ENCODE assay signal across 27 mouse cellular contexts in genomic region chr6:131272311-131272710, GRCm38 (mm10). TPM values are rescaled to one million over a fixed set of nuclear protein-coding genes. Genes with fewer than 3 reads are reported as not detected.
A peak's percentile ranks its signal among the peaks of the same experiment; 100 is the strongest.
DNase-seq lines count a peak whose midpoint lies in the region; ATAC-seq and TF ChIP-seq lines count a peak whose summit lies in the region.
"Had no signal": no experiment of that assay in that cellular context is flagged by ENCODE, and none has a peak within 500 bp of the region (broad histone marks: within the 10 kb centered on the region; RNA-seq: fewer than 3 reads in every experiment).

No protein-coding gene starts in this region.

- no peak overlapping the region for H3K4me2 ChIP-seq in lung, postnatal 0 days (replicated peaks; ENCODE audit: low read depth, low read length)
- H3K4me2 ChIP-seq: embryonic facial prominence, embryonic 12.5 days; forebrain, embryonic 13.5 days; forebrain, embryonic 15.5 days had no signal

- no peak overlapping the region for H3K9ac ChIP-seq in lung, postnatal 0 days (replicated peaks; ENCODE audit: low read depth)
- H3K9ac ChIP-seq: embryonic facial prominence, embryonic 12.5 days; forebrain, embryonic 13.5 days; forebrain, embryonic 15.5 days; forebrain, postnatal 0 days had no signal

- no peak for TF ChIP-seq EP300 in lung, postnatal 0 days (IDR thresholded peaks at IDR 0.05)

- H3K36me3 ChIP-seq in lung, postnatal 0 days (ENCODE audit: insufficient read depth, low read length) = no peaks in the 10 kb centered on the region
- H3K36me3 ChIP-seq: embryonic facial prominence, embryonic 12.5 days; G1E had no signal

- no peak for TF ChIP-seq POLR2A in bone marrow macrophage, adult 2 months (IDR thresholded peaks at IDR 0.05; ENCODE audit: borderline replicate concordance, low read depth, low read length)

- H3K4me3 ChIP-seq in lung, postnatal 0 days (ENCODE audit: low read depth, low read length) = no peak overlapping the region
- no peak overlapping the region for H3K4me3 ChIP-seq in bone marrow macrophage, adult 2 months (ENCODE audit: insufficient read depth, low read length)
- H3K4me3 ChIP-seq: embryonic facial prominence, embryonic 10.5 days; embryonic facial prominence, embryonic 12.5 days; forebrain, embryonic 13.5 days; forebrain, embryonic 15.5 days had no signal

- 88% methylated on average over 1 of the region's 1 CpGs for WGBS in lung, postnatal 0 days

- no peak for TF ChIP-seq CTCF in lung, postnatal 0 days (IDR thresholded peaks at IDR 0.05)
- TF ChIP-seq CTCF in bone marrow macrophage, adult 2 months (IDR thresholded peaks at IDR 0.05; ENCODE audit: low read depth, low read length) = no peak

- peak; percentile 13 for DNase-seq in lung, postnatal 0 days (ENCODE audit: low spot score)
- DNase-seq in lung, postnatal 10 days = no peak
- no peak for DNase-seq in spleen, postnatal 10 days (ENCODE audit: low spot score in 2 of 2)
- no peak for DNase-seq in cerebellum, adult 18-20 months
- DNase-seq in spleen, postnatal 14 days (ENCODE audit: low spot score in 2 of 2) = no peak
- DNase-seq: adrenal gland, adult 2 months; adrenal gland, postnatal 10 days; adrenal gland, postnatal 25 days; B cell, adult 2 months; cerebellum, adult 11-12 months; cerebellum, adult 8-10 months; cerebellum, postnatal 10 days; cerebellum, postnatal 25 days; forebrain, postnatal 0 days had no signal

- H3K27me3 ChIP-seq in lung, postnatal 0 days (replicated peaks; ENCODE audit: insufficient read depth, low read length) = no peaks in the 10 kb centered on the region
- H3K27me3 ChIP-seq: CH12.LX; embryonic facial prominence, embryonic 12.5 days; forebrain, embryonic 13.5 days; forebrain, embryonic 15.5 days; Patski had no signal

- no peak overlapping the region for H3K27ac ChIP-seq in lung, postnatal 0 days (ENCODE audit: low read length)
- H3K27ac ChIP-seq in bone marrow macrophage, adult 2 months (ENCODE audit: insufficient read depth, low read depth, low read length) = peak overlapping the region; percentile 30; the same call in 1 of the 2 replicates
- H3K27ac ChIP-seq: embryonic facial prominence, embryonic 10.5 days; embryonic facial prominence, embryonic 12.5 days; forebrain, embryonic 13.5 days; forebrain, embryonic 15.5 days had no signal

- no peaks in the 10 kb centered on the region for H3K4me1 ChIP-seq in lung, postnatal 0 days (ENCODE audit: insufficient read depth, low read depth, low read length)
- H3K4me1 ChIP-seq in bone marrow macrophage, adult 2 months (ENCODE audit: control insufficient read depth, insufficient read depth, low read length) = peaks cover 22% of the 10 kb centered on the region
- H3K4me1 ChIP-seq: embryonic facial prominence, embryonic 10.5 days; embryonic facial prominence, embryonic 12.5 days; forebrain, embryonic 13.5 days; forebrain, embryonic 15.5 days had no signal

- no peak for ATAC-seq in lung, postnatal 0 days
- ATAC-seq in megakaryocyte, adult 5-6 weeks (ENCODE audit: poor library complexity, severe bottlenecking) = peak; percentile 55
- ATAC-seq: activated CD4-positive, CD25-positive, alpha-beta regulatory T cell, adult 4 months; CD4-positive, CD25-positive, alpha-beta regulatory T cell, adult 4 months; forebrain, embryonic 13.5 days; forebrain, embryonic 15.5 days; forebrain, postnatal 0 days; Patski had no signal

- H3K9me3 ChIP-seq in lung, postnatal 0 days (ENCODE audit: low read length) = no peaks in the 10 kb centered on the region
- H3K9me3 ChIP-seq: embryonic facial prominence, embryonic 10.5 days; embryonic facial prominence, embryonic 12.5 days; forebrain, embryonic 13.5 days; forebrain, embryonic 15.5 days; G1E had no signal

RNA-seq across cellular contexts. Expression of gene Magohb, which starts 20.7 kb away (rescaled TPM):
- polyA plus RNA-seq in lung, postnatal 0 days (2015; fragmentation: Nextera tagmentation; extraction: Ambion mirVana) = 36.8 and 37.3 TPM in 2 replicates
- polyA plus RNA-seq in bone marrow macrophage, adult 2 months (2012; ENCODE audit: insufficient read depth, insufficient read length, missing spikeins) = 9.1 and 12.2 TPM in 2 replicates
- 67.9 and 68.0 TPM in 2 replicates for total RNA-seq in megakaryocyte, adult 5-6 weeks (2015)
- total RNA-seq in megakaryocyte, adult 5-6 weeks (2017) = 36.5 and 53.5 TPM in 2 replicates
- total RNA-seq: G1E had no signal
- polyA plus RNA-seq: adrenal gland, adult 2 months; G1E had no signal

RNA-seq across cellular contexts. Expression of gene Klra2, which starts 25.1 kb away (rescaled TPM):
- polyA plus RNA-seq in lung, postnatal 0 days (2015; fragmentation: Nextera tagmentation; extraction: Ambion mirVana) = 4.2 TPM in 2 replicates
- polyA plus RNA-seq in bone marrow macrophage, adult 2 months (2012; ENCODE audit: insufficient read depth, insufficient read length, missing spikeins) = 4.5 and 5.3 TPM in 2 replicates
- 105 and 120 TPM in 2 replicates for total RNA-seq in megakaryocyte, adult 5-6 weeks (2015)
- total RNA-seq in megakaryocyte, adult 5-6 weeks (2017) = 91.9 and 106 TPM in 2 replicates
- total RNA-seq: CH12.LX; forebrain, postnatal 0 days had no signal
- polyA plus RNA-seq: activated CD4-positive, CD25-positive, alpha-beta regulatory T cell, adult 4 months; embryonic facial prominence, embryonic 10.5 days; embryonic facial prominence, embryonic 12.5 days; embryonic facial prominence, embryonic 14.5 days; forebrain, embryonic 11.5 days; forebrain, embryonic 13.5 days; forebrain, embryonic 15.5 days; forebrain, postnatal 0 days; G1E had no signal
